Comparison of ENCODE assay signal across 23 mouse cellular contexts in genomic region chr5:146857620-146858019, GRCm38 (mm10). TPM values are rescaled to one million over a fixed set of nuclear protein-coding genes. Genes with fewer than 3 reads are reported as not detected.
DNase-seq lines count a peak whose midpoint lies in the region; ATAC-seq lines count a peak whose summit lies in the region.
"Had no signal": no experiment of that assay in that cellular context is flagged by ENCODE, and none has a peak within 500 bp of the region (broad histone marks: within the 10 kb centered on the region; RNA-seq: fewer than 3 reads in every experiment).

No protein-coding gene starts in this region.

- no peak for ATAC-seq in heart, embryonic 12.5 days (ENCODE audit: insufficient number of reproducible peaks, low FRiP score)
- ATAC-seq in forebrain, embryonic 14.5 days: no peak
- ATAC-seq: forebrain, postnatal 0 days had no signal

- peaks cover 5% of the 10 kb centered on the region; the same call in 1 of the 2 replicates for H3K9me3 ChIP-seq in heart, embryonic 12.5 days (replicated peaks)
- H3K9me3 ChIP-seq in forebrain, embryonic 14.5 days (replicated peaks; ENCODE audit: control insufficient read depth, low read length): no peaks in the 10 kb centered on the region
- H3K9me3 ChIP-seq: embryonic facial prominence, embryonic 13.5 days; heart, embryonic 10.5 days; heart, embryonic 15.5 days; hindbrain, embryonic 15.5 days had no signal

- H3K4me1 ChIP-seq in heart, embryonic 12.5 days (replicated peaks): no peaks in the 10 kb centered on the region
- no peaks in the 10 kb centered on the region for H3K4me1 ChIP-seq in forebrain, embryonic 14.5 days (ENCODE audit: control insufficient read depth, insufficient read depth, low read length)
- H3K4me1 ChIP-seq: embryonic facial prominence, embryonic 13.5 days; forebrain, embryonic 12.5 days; heart, embryonic 10.5 days; heart, embryonic 15.5 days; hindbrain, embryonic 15.5 days had no signal

- no peaks in the 10 kb centered on the region for H3K27me3 ChIP-seq in heart, embryonic 12.5 days (replicated peaks)
- no peaks in the 10 kb centered on the region for H3K27me3 ChIP-seq in forebrain, embryonic 14.5 days (replicated peaks; ENCODE audit: control insufficient read depth, insufficient read depth, low read length)
- H3K27me3 ChIP-seq: embryonic facial prominence, embryonic 13.5 days; forebrain, embryonic 12.5 days; heart, embryonic 15.5 days; hindbrain, embryonic 15.5 days had no signal

- no peak overlapping the region for H3K4me3 ChIP-seq in heart, embryonic 12.5 days
- H3K4me3 ChIP-seq in forebrain, embryonic 14.5 days (ENCODE audit: low read depth, low read length): no peak overlapping the region
- H3K4me3 ChIP-seq: embryonic facial prominence, embryonic 13.5 days; forebrain, embryonic 12.5 days; heart, embryonic 10.5 days; heart, embryonic 15.5 days; hindbrain, embryonic 15.5 days had no signal

- H3K36me3 ChIP-seq in heart, embryonic 12.5 days: no peaks in the 10 kb centered on the region
- no peaks in the 10 kb centered on the region for H3K36me3 ChIP-seq in forebrain, embryonic 14.5 days (ENCODE audit: control insufficient read depth, insufficient read depth, low read length)
- H3K36me3 ChIP-seq: embryonic facial prominence, embryonic 13.5 days; forebrain, embryonic 12.5 days; G1E; heart, embryonic 10.5 days; heart, embryonic 15.5 days; hindbrain, embryonic 15.5 days had no signal

- DNase-seq in A20 (ENCODE audit: low read depth, low spot score) (peak; percentile 48), ZHBTc4 (ENCODE audit: low read depth, low spot score) (peak; percentile 22)
- DNase-seq in CD4-positive helper T cell, adult 2 months (ENCODE audit: low read depth, low spot score): peak; percentile 66
- DNase-seq in natural killer cell, adult 2 months (ENCODE audit: low spot score in 2 of 2): peak; percentile 34
- no peak for DNase-seq in urinary bladder, postnatal 10 days (ENCODE audit: low spot score)
- no peak for DNase-seq in forebrain, embryonic 14.5 days (ENCODE audit: low spot score)
- DNase-seq: adrenal gland, adult 2 months; adrenal gland, postnatal 25 days; cerebellum, adult 18-20 months; cerebellum, adult 9-11 months; cerebellum, postnatal 36 days; forebrain, postnatal 0 days; gastrocnemius, postnatal 36 days; heart, adult 11 months; heart, postnatal 14 days; kidney, adult 11 months had no signal

- H3K4me2 ChIP-seq in heart, embryonic 12.5 days: no peak overlapping the region
- no peak overlapping the region for H3K4me2 ChIP-seq in forebrain, embryonic 14.5 days (ENCODE audit: low read length)
- H3K4me2 ChIP-seq: embryonic facial prominence, embryonic 13.5 days; forebrain, embryonic 12.5 days; heart, embryonic 15.5 days; hindbrain, embryonic 15.5 days had no signal

- WGBS in heart, embryonic 12.5 days: 58% methylated on average over 8 of the region's 8 CpGs
- WGBS in forebrain, embryonic 14.5 days: 86% methylated on average over 8 of the region's 8 CpGs

- no peak overlapping the region for H3K27ac ChIP-seq in heart, embryonic 12.5 days (ENCODE audit: poor library complexity, severe bottlenecking)
- H3K27ac ChIP-seq in forebrain, embryonic 14.5 days (ENCODE audit: low read depth, low read length): no peak overlapping the region
- H3K27ac ChIP-seq: embryonic facial prominence, embryonic 13.5 days; forebrain, embryonic 12.5 days; heart, embryonic 10.5 days; heart, embryonic 15.5 days; hindbrain, embryonic 15.5 days had no signal

- no peak overlapping the region for H3K9ac ChIP-seq in heart, embryonic 12.5 days
- H3K9ac ChIP-seq in forebrain, embryonic 14.5 days (ENCODE audit: low read length): no peak overlapping the region
- H3K9ac ChIP-seq: embryonic facial prominence, embryonic 13.5 days; forebrain, embryonic 12.5 days; forebrain, postnatal 0 days; heart, embryonic 15.5 days; hindbrain, embryonic 15.5 days had no signal

RNA-seq across cellular contexts. Expression of gene Rasl11a, which starts 12.7 kb away (rescaled TPM):
- 9.0 and 10.3 TPM in 2 replicates for polyA plus RNA-seq in heart, embryonic 12.5 days (2016; fragmentation: Nextera tagmentation; extraction: Ambion mirVana)
- 6.4 and 8.6 TPM in 2 replicates for polyA plus RNA-seq in forebrain, embryonic 14.5 days (2014; fragmentation: Nextera tagmentation; extraction: Ambion mirVana)

RNA-seq across cellular contexts. Expression of gene Rpl21, which starts 24.9 kb away (rescaled TPM):
- 370 and 375 TPM in 2 replicates for polyA plus RNA-seq in heart, embryonic 12.5 days (2016; fragmentation: Nextera tagmentation; extraction: Ambion mirVana)
- polyA plus RNA-seq in forebrain, embryonic 14.5 days (2014; fragmentation: Nextera tagmentation; extraction: Ambion mirVana): 391 and 517 TPM in 2 replicates

Comparison
In these comparisons a context has a peak if more than half of its experiments do, and no peak if none do; other contexts are left out.
1. DNase-seq: peak in A20 (single experiment), CD4-positive helper T cell, adult 2 months (single experiment), ZHBTc4 (single experiment) and natural killer cell, adult 2 months (2 of 2); none in urinary bladder, postnatal 10 days (single experiment) and forebrain, embryonic 14.5 days (single experiment).